Mouse (Mus musculus) lung, adult 2 months (tissue): ENCODE results near the gene Hpn.
A peak's percentile ranks its signal among the peaks of the same experiment; 100 is the strongest.

Experiments
- CTCF ChIP-seq: fragments of 200-500 bp; IDR thresholded peaks from 2 replicates; pipeline ENCODE4 v1.5.1; 2011; ENCODE audit warnings: mild to moderate bottlenecking, low read length, control low read depth; ENCODE audit not compliant: insufficient read depth
- POLR2A ChIP-seq: fragments of 200-500 bp; IDR thresholded peaks from 2 replicates; pipeline ENCODE4 v1.6.1; 2011; ENCODE audit warnings: low read depth, mild to moderate bottlenecking, control low read depth, low read length, borderline replicate concordance; ENCODE audit errors: extremely low read depth

DNA sequence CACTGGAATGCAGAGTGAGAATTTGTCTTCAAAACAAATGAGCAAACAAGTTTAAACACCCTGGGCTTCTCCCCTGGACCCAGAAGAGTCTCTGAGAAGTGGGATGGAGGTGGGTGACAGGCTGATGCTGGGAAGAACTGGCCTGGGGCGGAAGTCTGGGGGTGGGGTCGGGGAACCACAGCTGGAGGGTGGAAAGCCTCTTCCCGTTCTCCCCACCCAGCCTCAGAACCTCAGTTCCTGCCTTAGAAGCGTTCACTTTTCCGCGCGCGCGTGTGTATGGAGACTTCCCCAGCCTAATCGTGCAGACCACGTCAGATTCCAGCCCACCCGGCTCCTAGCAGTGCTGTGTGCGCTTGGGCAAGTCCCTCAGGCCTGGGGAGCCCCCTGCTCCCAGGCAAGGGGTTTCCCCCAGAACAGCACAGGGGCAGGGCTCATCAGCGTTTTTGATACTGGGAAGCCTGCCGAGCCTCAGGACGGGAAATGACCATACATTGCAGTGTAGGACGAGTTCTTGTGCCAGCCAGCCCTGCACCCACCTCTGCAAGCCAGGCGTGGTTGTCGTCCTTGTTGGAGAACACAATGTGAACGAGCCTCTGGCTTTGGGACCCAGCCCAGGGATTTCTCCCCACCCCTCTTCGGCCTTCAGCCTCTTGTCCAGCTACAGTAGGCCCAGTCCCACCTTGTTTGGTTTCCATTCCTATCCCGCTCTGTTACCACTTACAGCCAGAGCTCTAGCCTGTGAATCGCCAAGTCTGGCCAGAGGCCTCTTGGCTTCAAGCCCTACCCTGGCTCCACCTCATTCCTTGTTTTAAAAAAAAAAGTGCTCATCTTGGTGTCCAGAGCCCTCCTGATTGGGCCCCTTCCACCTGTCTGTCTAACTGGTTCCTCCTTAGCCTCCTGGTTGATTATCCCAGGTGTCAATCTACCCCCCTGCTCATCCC, 36.5 kb upstream of the Hpn start:
- no peak for TF ChIP-seq CTCF
- peak; percentile 65; the same call in 1 of the 2 replicates for TF ChIP-seq POLR2A
